13 mouse cellular contexts compared by ENCODE assay signal in the genomic region with DNA sequence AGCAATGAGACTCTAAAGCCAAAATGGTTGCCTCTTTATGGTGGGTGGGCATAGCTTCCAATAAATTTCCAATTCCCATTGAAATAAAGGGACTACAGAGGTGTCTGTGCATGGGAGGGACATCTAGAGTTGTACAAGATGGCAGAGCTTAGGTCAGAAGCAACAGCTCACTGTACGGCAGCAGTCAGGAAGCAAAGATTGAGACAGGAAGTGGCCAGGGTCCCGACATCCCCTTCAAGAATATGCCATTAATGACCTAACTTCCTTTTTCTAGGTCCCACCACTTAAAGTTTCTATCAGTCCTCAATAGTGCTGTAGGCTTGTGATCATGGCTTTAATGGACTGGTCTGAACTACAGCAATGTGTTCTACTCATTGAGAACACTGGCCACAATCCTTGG.
"Had no signal": no experiment of that assay in that cellular context is flagged by ENCODE, and none has a peak within 500 bp of the region (broad histone marks: within the 10 kb centered on the region; RNA-seq: fewer than 3 reads in every experiment).

No protein-coding gene starts in this region.

- DNase-seq: kidney, adult 18-20 months; kidney, postnatal 36 days; layer of hippocampus, adult 9-11 months; layer of hippocampus, postnatal 36 days; lung, adult 18-20 months; right cerebral cortex, adult 18-20 months; thymus, postnatal 4 days had no signal

- H3K9ac ChIP-seq: limb, embryonic 13.5 days; liver, embryonic 14.5 days; neural tube, embryonic 15.5 days had no signal

- H3K4me2 ChIP-seq: limb, embryonic 13.5 days; midbrain, embryonic 11.5 days; neural tube, embryonic 15.5 days had no signal

- H3K9me3 ChIP-seq: limb, embryonic 13.5 days; neural tube, embryonic 15.5 days had no signal

- H3K4me3 ChIP-seq: limb, embryonic 13.5 days; myocyte; neural tube, embryonic 15.5 days had no signal

- H3K27ac ChIP-seq: liver, embryonic 14.5 days; neural tube, embryonic 15.5 days; stomach, postnatal 0 days had no signal

- H3K36me3 ChIP-seq: limb, embryonic 13.5 days; neural tube, embryonic 15.5 days had no signal

- H3K27me3 ChIP-seq: limb, embryonic 13.5 days; neural tube, embryonic 15.5 days had no signal
